Mouse (Mus musculus): Measurements from ENCODE around the gene Bglap. TPM values are rescaled to one million over a fixed set of nuclear protein-coding genes. Genes with fewer than 3 reads are reported as not detected.
"Not testable (repeated sequence)": the region's sequence is repeated elsewhere in the genome, so short reads cannot be mapped to it uniquely, and the experiment has no call there.

Bglap gene
- polyA plus RNA-seq, 1 experiment from 2014 or later: 0.64 TPM

DNA sequence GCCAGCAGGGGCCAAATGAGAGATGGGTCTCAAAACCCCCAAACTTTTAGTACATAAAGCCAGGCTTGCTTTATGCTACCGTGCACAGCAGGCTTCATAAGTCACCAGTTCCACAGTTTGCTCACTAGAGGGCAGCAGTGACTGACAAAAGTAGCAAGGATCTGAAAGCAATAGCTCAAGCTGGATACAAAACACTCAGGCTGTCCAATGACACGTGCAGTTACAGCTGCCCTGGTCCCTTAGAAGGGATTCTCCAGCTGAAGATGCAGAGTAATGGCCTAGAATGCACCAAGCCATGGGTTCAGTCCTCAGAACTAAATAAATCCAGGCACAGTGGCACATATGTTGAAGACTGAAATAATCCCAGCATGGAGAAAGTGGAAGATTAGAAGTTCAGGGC, 22.8 kb upstream of the Bglap start:
- H3K9me3 ChIP-seq (ENCODE audit: control insufficient read depth, low read length): no peaks in the 10 kb centered on the region
- no peak overlapping the region for H3K9ac ChIP-seq (ENCODE audit: low read length)
- no peak overlapping the region for H3K27ac ChIP-seq (replicated peaks)
- peak; percentile 97 for TF ChIP-seq CTCF (IDR thresholded peaks at IDR 0.05; ENCODE audit: low read depth)
- no peak for TF ChIP-seq EP300 (optimal IDR thresholded peaks at IDR 0.05)
- no peaks in the 10 kb centered on the region; the same call in 1 of the 2 replicates for H3K4me1 ChIP-seq (replicated peaks; ENCODE audit: control insufficient read depth, insufficient read depth)
- WGBS: 4% methylated on average over 2 of the region's 2 CpGs
- no peak overlapping the region for H3K4me2 ChIP-seq (replicated peaks; ENCODE audit: low read depth)
- H3K36me3 ChIP-seq (ENCODE audit: control insufficient read depth, insufficient read depth, low read length): no peaks in the 10 kb centered on the region
- H3K27me3 ChIP-seq (ENCODE audit: control insufficient read depth, insufficient read depth, low read length): no peaks in the 10 kb centered on the region
- ATAC-seq (ENCODE audit: low FRiP score, low TSS enrichment): peak; percentile 9; the same call in 1 of the 2 replicates
- DNase-seq (ENCODE audit: low spot score): peak; percentile 70
- H3K4me3 ChIP-seq (ENCODE audit: low read depth, low read length): no peak overlapping the region

DNA sequence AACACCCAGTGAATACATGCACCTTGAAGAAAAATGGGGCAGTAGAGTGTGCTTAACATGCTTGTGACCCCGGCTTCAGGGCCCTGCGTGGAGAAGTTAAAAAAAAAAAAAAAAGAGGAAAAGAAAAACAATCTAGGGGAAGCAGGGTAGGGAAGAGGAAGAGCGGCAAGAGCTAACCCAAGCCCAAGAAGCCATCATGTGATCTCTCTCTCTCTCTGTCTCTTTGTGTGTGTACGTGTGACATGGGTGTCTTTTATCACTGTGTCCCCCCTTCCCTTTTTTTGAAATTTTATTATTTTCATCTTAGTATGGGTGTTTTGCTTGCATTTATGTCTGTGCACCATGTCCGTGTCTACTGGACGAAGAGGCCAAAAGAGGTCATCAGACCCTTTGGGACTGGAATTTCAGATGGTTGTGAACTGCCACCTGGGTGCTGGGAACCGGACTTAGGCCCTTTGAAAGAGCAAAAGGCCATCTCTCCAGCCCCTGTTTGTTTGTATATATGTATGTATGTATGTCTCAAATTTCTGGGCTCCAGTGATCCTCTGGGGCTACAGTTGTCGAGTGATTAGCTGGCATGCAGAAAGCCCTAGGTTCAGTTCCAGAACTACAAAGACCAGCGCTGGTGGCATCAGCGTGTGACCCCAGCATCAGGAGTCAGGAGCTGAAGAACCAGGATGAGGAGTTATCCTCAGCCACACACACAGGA, 19.4 kb upstream of the Bglap start:
- DNase-seq (ENCODE audit: low spot score): no peak
- 93% methylated on average over 10 of the region's 10 CpGs for WGBS
- no peaks in the 10 kb centered on the region; the same call in 1 of the 2 replicates for H3K36me3 ChIP-seq (ENCODE audit: control insufficient read depth, insufficient read depth, low read length)
- H3K9ac ChIP-seq (ENCODE audit: low read length): no peak overlapping the region
- H3K27ac ChIP-seq (replicated peaks): no peak overlapping the region
- no peak overlapping the region for H3K4me3 ChIP-seq (ENCODE audit: low read depth, low read length)
- no peaks in the 10 kb centered on the region for H3K27me3 ChIP-seq (ENCODE audit: control insufficient read depth, insufficient read depth, low read length)
- no peaks in the 10 kb centered on the region; the same call in 1 of the 2 replicates for H3K4me1 ChIP-seq (replicated peaks; ENCODE audit: control insufficient read depth, insufficient read depth)
- no peak for ATAC-seq (ENCODE audit: low FRiP score, low TSS enrichment)
- H3K4me2 ChIP-seq (replicated peaks; ENCODE audit: low read depth): no peak overlapping the region
- H3K9me3 ChIP-seq (ENCODE audit: control insufficient read depth, low read length): no peaks in the 10 kb centered on the region
- no peak for TF ChIP-seq EP300 (optimal IDR thresholded peaks at IDR 0.05)

DNA sequence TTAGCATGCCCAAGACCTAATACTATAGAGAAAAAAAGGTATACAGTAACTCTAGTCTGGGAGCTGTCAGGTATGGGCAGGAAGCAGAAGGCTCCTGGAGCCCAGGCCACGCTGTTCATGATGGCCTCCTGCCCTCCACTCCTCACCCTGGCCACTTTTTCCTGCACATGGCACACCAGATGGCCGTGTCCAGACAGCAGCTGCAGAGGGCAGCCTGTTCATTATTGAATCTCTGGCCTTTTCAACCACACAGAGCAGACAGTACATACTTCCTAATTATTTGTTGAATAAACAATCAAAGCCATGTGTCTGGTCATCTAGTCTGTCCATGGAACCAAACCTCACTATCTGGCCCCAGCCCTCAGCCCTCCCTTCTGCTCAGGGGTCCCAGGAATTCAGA, 14.4 kb upstream of the Bglap start:
- H3K4me2 ChIP-seq (replicated peaks; ENCODE audit: low read depth): no peak overlapping the region
- no peak overlapping the region for H3K9ac ChIP-seq (ENCODE audit: low read length)
- TF ChIP-seq CTCF (IDR thresholded peaks at IDR 0.05; ENCODE audit: low read depth): no peak
- TF ChIP-seq EP300 (optimal IDR thresholded peaks at IDR 0.05): no peak
- H3K4me3 ChIP-seq (ENCODE audit: low read depth, low read length): no peak overlapping the region
- H3K36me3 ChIP-seq (ENCODE audit: control insufficient read depth, insufficient read depth, low read length): peaks cover 2% of the 10 kb centered on the region; the same call in 1 of the 2 replicates
- no peak overlapping the region for H3K27ac ChIP-seq (replicated peaks)
- DNase-seq (ENCODE audit: low spot score) (no peak), ATAC-seq (ENCODE audit: low FRiP score, low TSS enrichment) (no peak)
- 70% methylated on average over 2 of the region's 2 CpGs for WGBS
- H3K27me3 ChIP-seq (ENCODE audit: control insufficient read depth, insufficient read depth, low read length): no peaks in the 10 kb centered on the region
- no peaks in the 10 kb centered on the region for H3K4me1 ChIP-seq (replicated peaks; ENCODE audit: control insufficient read depth, insufficient read depth)
- no peaks in the 10 kb centered on the region for H3K9me3 ChIP-seq (ENCODE audit: control insufficient read depth, low read length)

DNA sequence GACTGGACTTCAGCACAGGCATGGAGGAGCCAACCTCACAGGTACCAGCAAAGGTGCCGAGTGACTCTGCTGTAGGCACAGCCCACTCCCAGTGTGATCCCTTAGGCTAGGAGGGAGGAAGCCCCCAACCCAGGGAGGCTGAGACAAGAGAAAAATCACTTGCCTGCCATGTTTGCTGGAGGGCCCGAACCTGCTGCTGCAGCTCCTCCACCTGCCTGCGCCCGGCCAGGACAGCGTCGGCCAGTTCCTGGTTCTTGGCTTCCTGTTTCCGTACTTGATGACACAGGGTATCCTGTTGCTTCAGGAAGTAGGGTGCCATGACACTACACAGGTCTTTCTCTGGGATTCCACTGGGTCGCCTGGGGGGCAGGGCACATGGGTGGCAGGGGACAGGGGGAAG, 11.5 kb upstream of the Bglap start:
- DNase-seq (ENCODE audit: low spot score): no peak

DNA sequence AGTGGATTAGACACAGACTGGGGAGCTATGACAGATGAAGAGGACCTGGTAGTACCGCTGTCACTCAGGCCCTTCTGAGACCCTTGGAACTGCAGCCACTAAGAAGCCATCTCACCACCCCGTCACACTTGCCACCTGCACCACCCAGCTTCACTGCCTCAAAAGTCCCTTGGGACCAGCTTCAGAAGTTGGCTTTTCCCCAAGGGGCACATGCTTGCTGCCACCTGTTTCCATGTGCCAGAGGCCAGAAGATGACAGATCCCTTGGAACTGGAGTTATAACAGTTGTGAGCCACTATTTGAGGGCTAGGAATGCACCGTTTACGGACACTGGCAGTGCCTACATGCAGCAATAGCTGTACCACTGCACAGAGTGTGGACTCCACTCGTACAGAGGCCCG, 11.0 kb upstream of the Bglap start:
- Histone ChIP-seq H3K27me3 (ENCODE audit: control insufficient read depth, insufficient read depth, low read length) (no peaks in the 10 kb centered on the region), H3K9me3 (ENCODE audit: control insufficient read depth, low read length) (no peaks in the 10 kb centered on the region), H3K27ac (replicated peaks) (no peak overlapping the region), H3K4me3 (ENCODE audit: low read depth, low read length) (no peak overlapping the region), H3K36me3 (ENCODE audit: control insufficient read depth, insufficient read depth, low read length) (peaks cover 2% of the 10 kb centered on the region; the same call in 1 of the 2 replicates), H3K4me2 (replicated peaks; ENCODE audit: low read depth) (no peak overlapping the region), H3K9ac (ENCODE audit: low read length) (no peak overlapping the region), H3K4me1 (replicated peaks; ENCODE audit: control insufficient read depth, insufficient read depth) (no peaks in the 10 kb centered on the region)
- 94% methylated on average over 6 of the region's 6 CpGs for WGBS
- ATAC-seq (ENCODE audit: low FRiP score, low TSS enrichment): peak; percentile 28; the same call in 1 of the 2 replicates
- TF ChIP-seq EP300 (optimal IDR thresholded peaks at IDR 0.05) (no peak), CTCF (IDR thresholded peaks at IDR 0.05; ENCODE audit: low read depth) (no peak)
- no peak for DNase-seq (ENCODE audit: low spot score)

More for the DNA sequence above, 11.5 kb upstream of the Bglap start:
- Histone ChIP-seq H3K4me3 (ENCODE audit: low read depth, low read length) (no peak overlapping the region), H3K4me2 (replicated peaks; ENCODE audit: low read depth) (no peak overlapping the region), H3K9ac (ENCODE audit: low read length) (no peak overlapping the region), H3K9me3 (ENCODE audit: control insufficient read depth, low read length) (no peaks in the 10 kb centered on the region), H3K27me3 (ENCODE audit: control insufficient read depth, insufficient read depth, low read length) (no peaks in the 10 kb centered on the region), H3K27ac (replicated peaks) (no peak overlapping the region), H3K36me3 (ENCODE audit: control insufficient read depth, insufficient read depth, low read length) (peaks cover 2% of the 10 kb centered on the region; the same call in 1 of the 2 replicates), H3K4me1 (replicated peaks; ENCODE audit: control insufficient read depth, insufficient read depth) (no peaks in the 10 kb centered on the region)
- WGBS: 93% methylated on average over 8 of the region's 8 CpGs
- no peak for TF ChIP-seq EP300 (optimal IDR thresholded peaks at IDR 0.05)
- ATAC-seq (ENCODE audit: low FRiP score, low TSS enrichment): peak; percentile 19; the same call in 1 of the 2 replicates

DNA sequence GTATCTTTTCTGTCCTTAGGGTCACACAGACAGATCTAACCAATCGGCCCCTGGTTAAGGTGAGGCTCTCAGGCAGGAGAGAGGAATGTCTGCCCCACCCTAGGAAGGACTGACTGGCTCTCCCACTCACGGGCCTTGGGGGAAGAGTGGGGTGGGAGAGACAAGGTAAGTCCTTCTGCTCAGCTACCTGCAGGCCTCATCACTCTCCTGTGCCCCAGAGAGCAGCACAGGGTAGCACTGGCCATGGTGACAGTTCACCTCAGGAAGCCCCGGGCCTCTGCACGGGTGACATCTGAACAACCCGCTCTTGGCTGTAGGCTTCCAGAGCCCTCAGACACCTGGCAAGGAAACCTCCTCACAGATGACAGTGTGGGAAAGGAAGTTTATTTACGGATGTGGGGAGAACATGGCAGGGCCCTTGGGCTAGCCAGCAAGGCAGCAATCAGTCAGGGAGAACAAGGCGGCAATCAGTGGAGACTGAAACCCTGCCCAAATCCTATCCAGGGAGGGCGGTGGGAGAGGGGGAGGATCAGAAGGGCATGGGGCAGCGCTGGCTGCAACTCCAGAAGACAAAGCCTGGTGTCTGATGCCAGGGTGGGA, 9.6 kb upstream of the Bglap start:
- ATAC-seq (ENCODE audit: low FRiP score, low TSS enrichment): 0 out of 2 replicates have a peak, but pooled peaks have one; percentile 36
- peaks cover 2% of the 10 kb centered on the region; the same call in 1 of the 2 replicates for H3K36me3 ChIP-seq (ENCODE audit: control insufficient read depth, insufficient read depth, low read length)
- no peak overlapping the region for H3K27ac ChIP-seq (replicated peaks)
- no peaks in the 10 kb centered on the region for H3K4me1 ChIP-seq (replicated peaks; ENCODE audit: control insufficient read depth, insufficient read depth)
- no peak for TF ChIP-seq EP300 (optimal IDR thresholded peaks at IDR 0.05)
- TF ChIP-seq CTCF (IDR thresholded peaks at IDR 0.05; ENCODE audit: low read depth): no peak
- no peak overlapping the region for H3K4me2 ChIP-seq (replicated peaks; ENCODE audit: low read depth)
- WGBS: 73% methylated on average over 9 of the region's 9 CpGs
- no peak for DNase-seq (ENCODE audit: low spot score)
- no peaks in the 10 kb centered on the region for H3K27me3 ChIP-seq (ENCODE audit: control insufficient read depth, insufficient read depth, low read length)
- no peak overlapping the region for H3K4me3 ChIP-seq (ENCODE audit: low read depth, low read length)
- H3K9me3 ChIP-seq (ENCODE audit: control insufficient read depth, low read length): no peaks in the 10 kb centered on the region
- 0 out of 2 replicates have a peak overlapping the region, but pooled peaks have one; percentile 8 for H3K9ac ChIP-seq (ENCODE audit: low read length)

DNA sequence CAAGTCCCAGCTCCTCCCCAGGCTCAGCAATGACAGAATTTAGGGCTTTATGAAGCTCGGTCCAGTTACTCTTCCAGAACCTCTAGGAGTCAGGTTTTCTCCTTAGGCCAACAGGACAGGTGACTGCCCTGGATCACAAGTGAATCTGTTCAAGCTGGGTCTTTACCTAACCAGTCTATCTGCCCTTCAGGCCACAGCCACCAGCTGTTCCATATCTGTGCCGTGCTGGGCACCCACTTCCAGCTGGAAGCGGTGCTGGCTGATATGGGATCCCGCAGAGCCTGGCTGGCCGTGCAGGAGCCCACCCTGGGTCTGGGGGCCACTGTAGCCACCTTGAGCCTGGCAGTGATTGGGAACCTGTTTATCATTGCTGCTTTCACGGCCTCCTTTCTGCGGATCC, 1.9 kb downstream of the Bglap start:
- WGBS: 51% methylated on average over 2 of the region's 7 CpGs
- H3K27ac ChIP-seq (replicated peaks); H3K4me3 ChIP-seq (ENCODE audit: low read depth, low read length); DNase-seq (ENCODE audit: low spot score); H3K9ac ChIP-seq (ENCODE audit: low read length); H3K36me3 ChIP-seq (ENCODE audit: control insufficient read depth, insufficient read depth, low read length); H3K9me3 ChIP-seq (ENCODE audit: control insufficient read depth, low read length); H3K27me3 ChIP-seq (ENCODE audit: control insufficient read depth, insufficient read depth, low read length); H3K4me2 ChIP-seq (replicated peaks; ENCODE audit: low read depth); H3K4me1 ChIP-seq (replicated peaks; ENCODE audit: control insufficient read depth, insufficient read depth): not testable (repeated sequence)
- ATAC-seq (ENCODE audit: low FRiP score, low TSS enrichment): peak; percentile 14; the same call in 1 of the 2 replicates

DNA sequence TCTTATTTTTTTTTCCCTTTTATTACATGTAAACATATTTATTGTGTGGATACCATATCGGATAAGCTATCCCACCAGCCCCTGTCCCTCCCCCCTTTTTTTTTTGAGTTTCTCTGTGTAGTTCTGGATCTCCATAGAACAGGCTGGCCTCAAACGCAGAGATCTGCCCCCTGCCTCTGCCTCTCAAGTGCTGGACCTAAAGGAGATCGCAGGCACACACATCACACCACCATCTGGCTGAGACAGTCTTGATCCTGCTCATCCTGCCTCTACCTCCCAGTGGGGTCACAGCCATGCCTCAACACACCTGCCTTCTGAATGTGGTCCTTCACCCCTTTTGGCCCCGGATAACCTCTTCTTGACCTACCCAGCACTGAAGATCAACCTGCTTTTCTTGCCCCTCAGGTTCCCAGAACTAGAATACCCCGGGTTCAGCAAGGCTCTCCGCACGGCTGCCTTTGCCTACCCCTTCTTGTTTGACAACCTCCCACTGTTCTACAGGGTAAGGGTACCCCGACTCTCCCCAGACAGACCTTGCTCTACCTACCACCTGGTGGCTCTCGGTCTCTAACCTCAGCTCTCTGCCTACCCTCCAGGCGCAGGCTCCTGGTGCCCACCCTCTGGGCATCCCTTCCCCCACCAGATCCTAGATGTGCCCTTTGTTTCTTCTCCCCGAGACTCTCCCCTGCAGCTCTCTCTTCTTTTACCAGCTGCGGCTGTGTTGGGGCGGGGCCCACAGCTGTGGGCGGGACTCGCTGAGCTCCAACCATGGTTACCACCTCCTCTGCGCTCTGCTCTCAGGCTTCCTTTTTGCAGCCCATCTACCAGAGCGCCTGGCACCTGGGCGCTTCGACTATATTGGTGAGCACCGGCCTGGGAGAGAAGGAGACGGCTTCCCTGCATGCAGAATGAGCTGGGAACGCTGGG, 2.6 kb downstream of the Bglap start:
- ATAC-seq (ENCODE audit: low FRiP score, low TSS enrichment) (peak; percentile 80), DNase-seq (ENCODE audit: low spot score) (peak; percentile 74)
- not testable (repeated sequence) for H3K36me3 ChIP-seq (ENCODE audit: control insufficient read depth, insufficient read depth, low read length); H3K27me3 ChIP-seq (ENCODE audit: control insufficient read depth, insufficient read depth, low read length); H3K9me3 ChIP-seq (ENCODE audit: control insufficient read depth, low read length); H3K4me3 ChIP-seq (ENCODE audit: low read depth, low read length); H3K9ac ChIP-seq (ENCODE audit: low read length); H3K4me1 ChIP-seq (replicated peaks; ENCODE audit: control insufficient read depth, insufficient read depth); H3K27ac ChIP-seq (replicated peaks)
- H3K4me2 ChIP-seq (replicated peaks; ENCODE audit: low read depth): peak overlapping the region; percentile 49
- WGBS: 11% methylated on average over 16 of the region's 22 CpGs
